Mouse (Mus musculus): ENCODE measurements around the gene Spata2l.

GRCm38 (mm10) chr8:123233300-123233699 lies 2.7 kb downstream of the Spata2l start:
- TF ChIP-seq CTCF (IDR thresholded peaks at IDR 0.05; ENCODE audit: low read depth, low read length) (no peak), POLR2A (IDR thresholded peaks at IDR 0.05; ENCODE audit: insufficient read depth, low read length) (no peak), EP300 (IDR thresholded peaks at IDR 0.05; ENCODE audit: insufficient read depth, low read depth, low read length) (no peak)

Data from ES-Bruce4 (cell line).